Mouse (Mus musculus): ENCODE measurements around the gene Znrd1as.

Znrd1as gene

GRCm38 (mm10) chr17:36957999-36958743, at the start of gene Znrd1as, which contains the start of gene Znrd1:
Znrd1as (plus strand) TSS chr17:36958592.
Znrd1 (minus strand) TSS chr17:36958559.
- peak; percentile 97 for DNase-seq

- no peak for DNase-seq
Observed at GRCm38 (mm10) chr17:36909802-36910201, 48.6 kb upstream of the Znrd1as start.

- peak; percentile 21 for DNase-seq
Observed at GRCm38 (mm10) chr17:36912031-36912430, 46.4 kb upstream of the Znrd1as start.

GRCm38 (mm10) chr17:36914108-36914507, 44.3 kb upstream of the Znrd1as start:
- peak; percentile 81 for DNase-seq

DNA sequence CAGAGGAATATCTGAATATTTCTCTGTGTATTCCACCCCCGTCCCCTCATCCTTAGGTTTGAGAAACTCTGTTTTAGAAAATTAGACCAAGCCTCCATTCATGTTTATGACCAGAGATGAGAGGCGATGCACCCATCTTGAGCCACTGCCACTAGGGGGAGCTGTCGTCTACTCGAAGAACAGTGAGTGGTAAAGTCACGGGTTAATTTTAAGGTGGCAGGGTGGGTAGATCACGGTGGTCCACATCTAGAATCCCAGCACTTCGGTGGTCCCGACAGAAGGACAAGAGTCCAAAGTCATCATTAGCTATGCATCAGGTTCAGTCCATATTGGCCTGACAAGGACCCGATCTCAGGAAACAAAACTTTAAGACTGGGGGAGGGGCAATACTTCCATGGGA, 43.3 kb upstream of the Znrd1as start:
- DNase-seq: peak; percentile 67

- no peak for DNase-seq
Observed at GRCm38 (mm10) chr17:36920239-36920638, 38.2 kb upstream of the Znrd1as start.

DNA sequence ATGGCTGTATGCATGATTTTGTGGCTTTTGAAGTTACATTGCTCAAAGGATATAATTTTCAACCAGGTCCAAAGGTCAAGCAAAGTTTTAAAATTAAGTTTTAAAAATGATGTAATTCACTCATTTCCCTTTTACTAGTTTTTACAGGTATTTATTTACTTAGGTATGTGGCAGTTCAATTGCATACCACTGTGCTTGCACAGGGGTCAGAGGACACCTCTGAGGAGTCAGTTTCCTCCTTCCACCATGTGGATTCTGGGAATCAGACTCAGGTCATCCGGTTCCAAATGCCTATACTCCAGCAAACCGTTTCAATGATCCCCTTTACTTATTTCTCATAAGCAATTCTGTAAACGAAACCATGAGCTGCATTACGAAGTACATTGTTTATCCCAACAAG, 35.7 kb upstream of the Znrd1as start:
- DNase-seq: no peak

DNA sequence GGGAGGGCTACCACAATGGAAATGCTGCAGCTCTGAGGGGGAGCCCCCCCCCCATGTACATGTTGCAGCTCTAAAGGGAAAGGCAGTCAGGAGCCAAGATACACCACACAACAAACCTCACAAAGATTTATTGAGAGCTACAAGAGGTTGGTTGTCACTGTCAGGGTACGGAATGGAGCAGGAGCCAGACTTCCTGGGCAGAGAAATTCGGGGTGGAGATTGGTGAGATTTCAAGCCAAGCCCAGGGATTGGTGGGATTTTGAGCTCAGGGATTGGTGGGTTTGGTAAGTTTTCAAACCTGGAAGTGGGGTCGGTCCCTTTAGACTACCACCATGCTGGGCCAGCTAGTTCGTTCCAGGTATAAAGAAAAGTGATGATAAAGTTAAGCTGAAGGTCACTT, 34.9 kb upstream of the Znrd1as start:
- DNase-seq: no peak

DNA sequence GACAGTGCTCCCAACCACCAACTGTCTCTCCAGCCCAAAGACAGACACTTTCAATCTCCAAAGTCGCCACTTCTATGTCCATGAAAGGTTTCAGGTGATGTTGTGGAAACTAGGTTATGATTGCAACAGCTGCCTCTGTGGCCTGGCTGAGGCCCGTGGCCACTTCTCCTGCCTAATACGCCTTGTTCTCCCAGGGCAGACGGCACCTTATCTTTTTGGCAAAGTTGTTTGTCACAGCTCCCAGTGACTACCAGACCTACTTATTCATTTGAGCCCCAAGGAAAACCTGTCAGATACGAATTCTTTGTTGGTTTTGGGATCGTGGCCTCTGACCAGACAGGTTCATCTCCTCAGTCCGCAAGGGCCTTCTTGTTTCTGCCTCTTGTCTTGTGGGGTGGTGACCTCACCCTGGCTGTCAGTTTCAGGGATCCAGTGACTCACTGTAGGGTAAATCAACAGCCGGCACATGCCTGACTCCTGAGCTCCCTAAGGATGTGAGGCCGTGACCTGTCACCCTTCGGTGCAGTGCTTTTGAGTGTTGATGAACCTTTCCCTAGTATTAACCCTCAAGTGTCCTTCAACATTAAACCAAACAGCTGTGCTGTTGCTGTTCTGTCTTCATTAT, 30.8 kb upstream of the Znrd1as start:
- DNase-seq: no peak

GRCm38 (mm10) chr17:36929236-36929932, 29.0 kb upstream of the Znrd1as start:
- no peak for DNase-seq

GRCm38 (mm10) chr17:36930233-36930632, 28.2 kb upstream of the Znrd1as start:
- DNase-seq: peak; percentile 40

- DNase-seq: no peak
Observed at GRCm38 (mm10) chr17:36931130-36931529, 27.3 kb upstream of the Znrd1as start.

- peak; percentile 37 for DNase-seq
Observed at GRCm38 (mm10) chr17:36931806-36932205, 26.6 kb upstream of the Znrd1as start.

DNA sequence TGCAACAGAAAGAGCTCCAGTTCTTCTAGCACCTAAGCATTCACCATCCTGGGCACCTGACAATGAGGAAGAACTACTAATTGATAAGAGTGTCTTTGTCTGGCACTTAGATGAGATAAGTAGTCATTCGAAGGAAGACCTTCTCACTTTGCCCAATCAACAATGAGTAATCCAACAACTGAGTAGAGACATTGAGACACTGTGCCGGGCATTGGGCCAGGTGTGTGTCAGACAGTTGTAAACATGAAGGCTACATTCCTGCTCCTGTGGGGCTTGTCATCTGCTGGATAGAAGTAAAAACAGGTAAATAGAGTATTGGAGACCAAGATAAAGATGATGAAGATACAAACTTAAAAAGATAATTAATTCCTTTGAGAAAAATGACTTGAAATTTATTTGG, 20.3 kb upstream of the Znrd1as start:
- no peak for DNase-seq

DNA sequence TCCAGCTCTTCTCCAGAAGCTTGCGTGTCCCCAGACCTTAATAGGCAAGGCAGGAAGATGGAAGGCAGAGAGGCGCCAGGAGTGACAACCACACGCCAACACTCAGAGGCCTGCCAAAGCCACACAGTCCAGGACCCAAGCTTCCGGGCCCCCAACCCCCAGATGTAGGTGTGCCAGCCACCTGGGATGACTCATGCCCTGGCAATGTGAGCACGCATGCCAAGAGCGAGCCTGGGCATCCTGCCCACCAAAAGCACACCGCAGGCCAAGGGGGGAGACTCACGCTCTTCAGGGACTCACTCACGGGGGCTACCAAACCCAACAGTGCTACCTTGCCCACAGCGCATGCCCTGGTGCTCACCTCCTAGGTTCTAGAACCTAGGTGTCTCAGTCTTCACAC, 16.0 kb upstream of the Znrd1as start:
- DNase-seq: peak; percentile 46

GRCm38 (mm10) chr17:36942791-36943471, 15.5 kb upstream of the Znrd1as start, which contains the start of gene Rnf39:
Rnf39 (plus strand) TSS chr17:36942918.
- no peak for DNase-seq

- DNase-seq: no peak
Observed at GRCm38 (mm10) chr17:36943691-36944090, 14.7 kb upstream of the Znrd1as start.

DNA sequence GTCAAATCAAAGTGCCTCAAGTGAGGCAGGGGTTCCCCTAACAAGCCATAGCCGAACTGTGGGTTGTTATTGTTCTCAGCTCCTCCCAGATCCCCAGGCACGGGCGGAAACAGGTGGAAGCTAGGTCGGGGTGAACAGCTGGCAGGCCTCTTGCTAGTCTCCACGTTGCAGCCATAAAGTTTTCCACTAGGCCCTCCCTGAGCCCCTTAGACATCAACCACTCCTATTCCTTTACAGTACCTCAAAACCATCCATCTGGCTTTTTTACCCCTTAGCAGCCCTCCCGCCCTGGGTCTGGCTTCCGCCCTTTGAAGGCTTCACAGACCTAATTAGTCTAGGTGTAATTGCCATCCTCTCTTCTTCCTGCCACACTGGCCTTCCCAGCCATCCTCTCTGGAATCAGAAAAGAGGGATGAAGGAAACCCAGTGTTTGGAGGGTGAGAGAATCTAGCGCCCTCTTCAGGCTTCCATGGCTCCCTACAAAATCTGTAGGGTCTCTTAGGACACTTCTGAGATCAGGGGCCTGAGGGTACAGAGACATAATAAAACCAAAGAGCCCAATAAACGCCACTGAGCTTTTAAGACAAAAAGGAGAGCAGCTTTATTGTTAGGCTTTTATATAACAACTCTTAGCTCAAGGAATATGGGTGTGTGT, 14.1 kb upstream of the Znrd1as start:
- DNase-seq: no peak

DNA sequence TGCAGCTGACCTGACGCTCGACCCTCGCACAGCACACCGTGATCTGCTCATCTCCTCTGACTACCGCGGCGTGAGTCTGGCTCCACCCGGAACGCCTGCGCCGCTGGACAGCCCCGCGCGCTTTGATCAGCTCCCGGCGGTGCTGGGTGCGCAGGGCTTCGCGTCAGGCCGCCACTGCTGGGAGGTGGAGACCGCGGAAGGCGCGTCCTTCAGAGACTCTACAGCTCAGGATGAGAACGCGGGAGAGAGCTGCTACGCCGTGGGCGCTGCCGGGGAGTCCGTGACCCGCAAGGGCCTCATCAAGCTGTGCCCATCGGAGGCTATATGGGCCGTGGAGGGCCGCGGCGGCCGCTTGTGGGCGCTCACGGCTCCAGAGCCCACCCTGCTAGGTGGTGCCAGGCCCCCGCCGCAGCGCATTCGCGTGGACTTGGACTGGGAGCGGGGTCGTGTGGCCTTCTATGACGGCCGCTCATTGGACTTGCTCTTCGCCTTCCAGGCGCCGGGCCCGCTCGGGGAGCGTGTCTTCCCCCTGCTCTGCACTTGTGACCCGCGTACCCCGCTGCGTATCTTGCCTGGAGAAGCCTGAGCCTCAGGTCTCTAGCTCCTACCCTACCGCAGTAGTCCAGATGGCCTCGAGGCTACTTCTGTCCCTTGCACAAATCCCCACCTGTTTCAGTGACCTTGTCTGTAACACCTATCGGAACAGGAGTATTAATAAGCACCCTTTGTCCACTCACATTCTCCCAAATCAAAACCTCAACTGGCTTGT, 11.2 kb upstream of the Znrd1as start:
- DNase-seq: peak; percentile 33

GRCm38 (mm10) chr17:36948286-36948685, 10.1 kb upstream of the Znrd1as start:
- DNase-seq: no peak

DNA sequence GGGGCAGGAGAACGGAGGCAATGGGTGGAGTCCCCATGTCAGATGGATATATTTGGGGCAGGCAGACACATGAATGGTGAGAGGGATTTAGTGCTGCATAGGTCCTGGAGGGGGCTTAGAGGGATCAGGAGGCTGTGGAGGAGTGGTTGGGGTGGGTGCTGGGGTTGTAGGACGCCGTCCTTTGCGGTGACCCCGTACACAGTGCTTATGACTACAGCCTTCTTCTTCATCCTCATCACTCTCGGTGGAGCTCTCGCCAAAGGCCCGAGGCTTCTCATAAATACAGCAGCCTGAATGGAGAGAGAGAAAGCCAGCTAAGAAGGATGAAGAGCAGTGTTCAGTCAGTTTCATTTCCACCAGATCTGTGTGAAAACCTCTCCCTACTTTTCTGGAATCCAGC, 9.1 kb upstream of the Znrd1as start:
- no peak for DNase-seq

Measured in kidney, adult 9 months (tissue).